Mouse (Mus musculus): ENCODE measurements around the gene Txlna.

DNA sequence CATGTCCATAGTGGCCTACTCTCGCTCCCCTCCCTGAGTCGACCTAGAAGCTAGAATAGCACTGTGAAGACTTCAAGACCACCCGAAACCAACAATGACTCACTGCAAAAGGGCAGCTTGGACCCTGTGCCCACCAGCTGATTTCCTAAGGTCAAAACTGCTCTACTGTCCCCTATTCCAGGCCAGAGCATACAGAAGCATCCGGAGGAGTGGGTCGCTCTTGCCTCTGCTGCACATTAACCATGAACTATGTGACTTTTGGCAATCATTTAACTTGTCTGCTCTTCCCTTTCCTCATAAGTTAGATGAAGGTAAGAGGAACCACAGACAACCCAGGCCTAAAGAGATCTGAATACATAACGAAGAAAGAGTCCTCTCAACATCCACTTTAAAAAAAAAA, 43.7 kb upstream of the Txlna start:
- no peak for TF ChIP-seq CTCF (IDR thresholded peaks at IDR 0.05; ENCODE audit: low read depth)
- TF ChIP-seq EP300 (IDR thresholded peaks at IDR 0.05; ENCODE audit: low read depth): no peak

Measured in heart, postnatal 0 days (tissue).